Mouse (Mus musculus) heart, postnatal 36 days (tissue): Measurements from ENCODE around the gene Scly. TPM values are rescaled to one million over a fixed set of nuclear protein-coding genes. Genes with fewer than 3 reads are reported as not detected.

Experiments
- DNase-seq, 2 experiments: peaks; one replicate each; pipeline ENCODE4 v3.0.0; 2021 to 2022
- intact Hi-C: fragments of 180-260 bp; cut with DNase I; formaldehyde crosslinking; loops from one replicate; pipeline ENCODE4 v1.15.1; 2025
- total RNA-seq, 2 experiments: library from RNA; stranded (reverse); gene quantifications; 2 replicates each; pipeline ENCODE4 v1.2.3; 2021

Gene Scly
- total RNA-seq, 2 experiments from 2014 or later = 13.9 to 15.1 TPM

GRCm38 (mm10) chr1:91299026-91299706 lies 1.0 kb downstream of the Scly start:
- DNase-seq = peak in 1 of 2 experiments; percentile 6
- intact Hi-C loops = loop anchor here (2.0 kb wide), 1 partner anchor 50 kb away; no protein-coding TSS in a partner anchor

- intact Hi-C loops = loop anchor here (2.0 kb wide), 1 partner anchor 51 kb away; no protein-coding TSS in a partner anchor
- DNase-seq = peak; percentile 50 to 51
Observed at GRCm38 (mm10) chr1:91299707-91300426, 1.7 kb downstream of the Scly start.

GRCm38 (mm10) chr1:91301206-91301920 lies 3.2 kb downstream of the Scly start:
- peak in 1 of 2 experiments; percentile 7 for DNase-seq
- intact Hi-C loops = no loop called here

- intact Hi-C loops = no loop called here
Observed at GRCm38 (mm10) chr1:91302021-91302420, 3.9 kb downstream of the Scly start.

GRCm38 (mm10) chr1:91304621-91305020 lies 6.5 kb downstream of the Scly start:
- DNase-seq = no peak
- intact Hi-C loops = no loop called here

More at GRCm38 (mm10) chr1:91302021-91302420, 3.9 kb downstream of the Scly start:
- no peak for DNase-seq

- DNase-seq = no peak
- intact Hi-C loops = loop anchor here (5.0 kb wide), 1 partner anchor 907 kb away; no protein-coding TSS in a partner anchor
Observed at GRCm38 (mm10) chr1:91309366-91310085, 11.4 kb downstream of the Scly start.

- intact Hi-C loops = loop anchor here (5.0 kb wide), 1 partner anchor 910 kb away; no protein-coding TSS in a partner anchor
- no peak for DNase-seq
Observed at GRCm38 (mm10) chr1:91312273-91312672, 14.1 kb downstream of the Scly start.

- intact Hi-C loops = loop anchor here (5.0 kb wide), 1 partner anchor 911 kb away; no protein-coding TSS in a partner anchor
- peak; percentile 14 to 17 for DNase-seq
Observed at GRCm38 (mm10) chr1:91313251-91313650, 15.1 kb downstream of the Scly start.

GRCm38 (mm10) chr1:91317656-91318055 lies 19.5 kb downstream of the Scly start:
- no peak for DNase-seq
- intact Hi-C loops = no loop called here

GRCm38 (mm10) chr1:91321760-91322438 lies 23.8 kb downstream of the Scly start, which contains the start of gene Espnl:
Gene Espnl, plus strand, starts transcription at chr1:91322075.
- peak; percentile 7 to 14 for DNase-seq
- intact Hi-C loops = no loop called here

GRCm38 (mm10) chr1:91324646-91325045 lies 26.5 kb downstream of the Scly start:
- DNase-seq = no peak
- intact Hi-C loops = no loop called here

- intact Hi-C loops = no loop called here
- DNase-seq = no peak
Observed at GRCm38 (mm10) chr1:91325488-91326042, 27.4 kb downstream of the Scly start.

- no peak for DNase-seq
- intact Hi-C loops = no loop called here
Observed at GRCm38 (mm10) chr1:91332102-91332501, 34.0 kb downstream of the Scly start.

GRCm38 (mm10) chr1:91333582-91333981 lies 35.4 kb downstream of the Scly start:
- intact Hi-C loops = no loop called here
- no peak for DNase-seq

GRCm38 (mm10) chr1:91337355-91337754 lies 39.2 kb downstream of the Scly start:
- intact Hi-C loops = no loop called here
- DNase-seq = no peak

GRCm38 (mm10) chr1:91344001-91344400 lies 45.9 kb downstream of the Scly start:
- DNase-seq = no peak
- intact Hi-C loops = no loop called here

- intact Hi-C loops = no loop called here
- peak in 1 of 2 experiments; percentile 13 for DNase-seq
Observed at GRCm38 (mm10) chr1:91344921-91345685, 47.0 kb downstream of the Scly start.

GRCm38 (mm10) chr1:91346892-91347291 lies 48.8 kb downstream of the Scly start:
- DNase-seq = peak; percentile 61 to 63
- intact Hi-C loops = loop anchor here (1.0 kb wide), 2 partner anchors 33 to 136 kb away; no protein-coding TSS in a partner anchor
